Mouse (Mus musculus): ENCODE data around the gene Wnk1. TPM values are rescaled to one million over a fixed set of nuclear protein-coding genes. Genes with fewer than 3 reads are reported as not detected.

Wnk1 gene
- total and polyA plus RNA-seq, 3 experiments, result 49.7 to 801 (median 189) TPM

DNA sequence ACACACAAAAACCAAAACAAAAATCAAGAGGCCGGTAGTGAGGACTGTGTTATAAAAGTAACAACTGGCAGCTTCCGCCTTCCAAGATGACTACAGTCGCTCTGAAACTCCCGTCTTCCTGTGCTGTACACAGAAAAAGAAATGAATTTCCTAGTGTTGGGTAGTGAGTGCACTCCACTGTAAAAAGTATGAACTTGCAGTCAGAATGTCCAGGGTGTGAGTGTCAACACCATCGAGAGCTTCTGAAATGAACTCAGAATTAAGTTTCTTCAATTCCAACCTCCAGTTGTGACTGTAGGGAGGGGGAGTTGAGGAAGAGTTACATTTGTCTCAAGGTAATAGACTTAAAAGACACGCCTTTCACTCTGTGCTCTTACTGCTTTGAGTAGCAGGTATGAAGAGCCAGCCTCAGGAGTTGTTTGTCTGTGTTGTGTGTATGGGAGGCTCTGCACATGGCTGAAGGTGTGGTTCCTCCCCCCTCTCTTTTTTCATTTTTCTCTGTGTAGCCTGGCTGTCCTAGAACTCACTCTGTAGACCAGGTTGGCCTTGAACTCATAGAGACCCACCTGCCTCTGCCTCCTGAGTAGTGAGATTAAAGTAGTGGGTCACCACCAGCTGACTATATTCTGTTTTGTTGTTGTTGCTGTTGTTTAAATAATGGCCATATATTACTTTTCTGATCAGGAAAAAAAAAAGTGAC, 43.9 kb upstream of the Wnk1 start:
- no peak for DNase-seq (ENCODE audit: low spot score)
- Histone ChIP-seq H3K4me1 (ENCODE audit: insufficient read depth, low read depth, low read length) (peaks cover 5% of the 10 kb centered on the region; the same call in 1 of the 2 replicates), H3K9me3 (replicated peaks) (no peaks in the 10 kb centered on the region), H3K36me3 (replicated peaks) (no peaks in the 10 kb centered on the region), H3K27me3 (ENCODE audit: insufficient read depth, low read length) (peaks cover 8% of the 10 kb centered on the region; the same call in 1 of the 2 replicates), H3K4me3 (ENCODE audit: low read depth, low read length) (no peak overlapping the region)
- no peak for ATAC-seq (ENCODE audit: extremely low read depth, insufficient number of reproducible peaks, low FRiP score, poor library complexity, severe bottlenecking)
- TF ChIP-seq POLR2AphosphoS5 (IDR thresholded peaks at IDR 0.05; ENCODE audit: insufficient replicate concordance, low read depth, low read length), result no peak
- no peak for TF ChIP-seq GATA2 (IDR thresholded peaks at IDR 0.05; ENCODE audit: borderline replicate concordance, low read depth, low read length)
- no peak for TF ChIP-seq CTCF (IDR thresholded peaks at IDR 0.05; ENCODE audit: low read depth, low read length)

DNA sequence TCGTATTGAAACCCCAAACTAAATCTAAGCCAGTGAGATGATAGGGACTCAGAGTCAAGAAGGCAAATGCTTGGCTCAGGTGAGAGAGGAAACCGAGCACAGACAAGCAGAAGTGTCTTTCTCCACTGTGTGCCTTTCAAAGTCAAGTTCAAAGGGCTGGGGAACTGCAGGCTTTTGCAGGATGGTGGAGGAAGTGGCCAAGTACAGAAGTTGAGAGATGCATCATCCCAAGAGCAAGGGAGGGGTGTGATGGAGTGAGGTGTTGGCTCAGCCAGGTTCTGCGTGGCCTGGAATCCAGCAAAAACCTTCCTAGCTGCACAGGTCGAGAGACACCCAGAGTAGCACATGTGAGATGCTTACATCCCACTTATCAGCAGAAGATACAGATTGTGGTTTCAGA, 43.0 kb upstream of the Wnk1 start:
- Histone ChIP-seq H3K4me1 (ENCODE audit: insufficient read depth, low read depth, low read length) (peaks cover 8% of the 10 kb centered on the region; the same call in 1 of the 2 replicates), H3K27me3 (ENCODE audit: insufficient read depth, low read length) (peaks cover 8% of the 10 kb centered on the region; the same call in 1 of the 2 replicates), H3K9me3 (replicated peaks) (no peaks in the 10 kb centered on the region), H3K36me3 (replicated peaks) (no peaks in the 10 kb centered on the region), H3K4me3 (ENCODE audit: low read depth, low read length) (no peak overlapping the region)
- no peak for DNase-seq (ENCODE audit: low spot score)
- no peak for ATAC-seq (ENCODE audit: extremely low read depth, insufficient number of reproducible peaks, low FRiP score, poor library complexity, severe bottlenecking)
- no peak for TF ChIP-seq GATA1 (IDR thresholded peaks at IDR 0.05; ENCODE audit: borderline replicate concordance, low read length)
- no peak for TF ChIP-seq TAL1 (conservative IDR thresholded peaks at IDR 0.05; ENCODE audit: low read depth, low read length)
- TF ChIP-seq CTCF (IDR thresholded peaks at IDR 0.05; ENCODE audit: low read depth, low read length), result no peak
- TF ChIP-seq GATA2 (IDR thresholded peaks at IDR 0.05; ENCODE audit: borderline replicate concordance, low read depth, low read length), result no peak
- TF ChIP-seq POLR2AphosphoS5 (IDR thresholded peaks at IDR 0.05; ENCODE audit: insufficient replicate concordance, low read depth, low read length), result no peak

DNA sequence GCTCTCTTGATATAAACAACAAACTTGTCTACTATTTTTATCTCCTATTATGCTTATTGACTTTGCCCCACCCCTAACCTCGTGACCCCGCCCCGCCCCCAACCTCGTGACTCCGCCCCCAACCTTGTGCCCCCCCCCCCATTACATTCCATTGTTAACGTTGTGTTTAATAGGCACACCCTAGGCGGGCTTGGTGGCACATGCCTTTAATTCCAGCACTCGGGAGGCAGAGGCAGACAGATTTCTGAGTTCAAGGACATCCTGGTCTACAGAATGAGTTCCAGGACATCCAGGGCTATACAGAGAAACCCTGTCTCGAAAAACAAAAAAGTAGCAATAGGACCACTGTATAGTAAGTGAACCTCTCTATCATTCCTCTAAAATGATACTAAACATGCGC, 41.1 kb upstream of the Wnk1 start:
- DNase-seq (ENCODE audit: low spot score), result no peak
- no peak overlapping the region for H3K4me3 ChIP-seq (ENCODE audit: low read depth, low read length)
- no peaks in the 10 kb centered on the region for H3K9me3 ChIP-seq (replicated peaks)
- no peak for ATAC-seq (ENCODE audit: extremely low read depth, insufficient number of reproducible peaks, low FRiP score, poor library complexity, severe bottlenecking)
- H3K4me1 ChIP-seq (ENCODE audit: insufficient read depth, low read depth, low read length), result peaks cover 8% of the 10 kb centered on the region; the same call in 1 of the 2 replicates
- no peaks in the 10 kb centered on the region for H3K36me3 ChIP-seq (replicated peaks)
- no peak for TF ChIP-seq TAL1 (conservative IDR thresholded peaks at IDR 0.05; ENCODE audit: low read depth, low read length)
- no peak for TF ChIP-seq GATA2 (IDR thresholded peaks at IDR 0.05; ENCODE audit: borderline replicate concordance, low read depth, low read length)
- no peak for TF ChIP-seq GATA1 (IDR thresholded peaks at IDR 0.05; ENCODE audit: borderline replicate concordance, low read length)
- TF ChIP-seq POLR2AphosphoS5 (IDR thresholded peaks at IDR 0.05; ENCODE audit: insufficient replicate concordance, low read depth, low read length), result no peak
- TF ChIP-seq CTCF (IDR thresholded peaks at IDR 0.05; ENCODE audit: low read depth, low read length), result no peak
- H3K27me3 ChIP-seq (ENCODE audit: insufficient read depth, low read length), result 0 out of 2 replicates have a peak, but pooled peaks cover 3% of the 10 kb centered on the region

DNA sequence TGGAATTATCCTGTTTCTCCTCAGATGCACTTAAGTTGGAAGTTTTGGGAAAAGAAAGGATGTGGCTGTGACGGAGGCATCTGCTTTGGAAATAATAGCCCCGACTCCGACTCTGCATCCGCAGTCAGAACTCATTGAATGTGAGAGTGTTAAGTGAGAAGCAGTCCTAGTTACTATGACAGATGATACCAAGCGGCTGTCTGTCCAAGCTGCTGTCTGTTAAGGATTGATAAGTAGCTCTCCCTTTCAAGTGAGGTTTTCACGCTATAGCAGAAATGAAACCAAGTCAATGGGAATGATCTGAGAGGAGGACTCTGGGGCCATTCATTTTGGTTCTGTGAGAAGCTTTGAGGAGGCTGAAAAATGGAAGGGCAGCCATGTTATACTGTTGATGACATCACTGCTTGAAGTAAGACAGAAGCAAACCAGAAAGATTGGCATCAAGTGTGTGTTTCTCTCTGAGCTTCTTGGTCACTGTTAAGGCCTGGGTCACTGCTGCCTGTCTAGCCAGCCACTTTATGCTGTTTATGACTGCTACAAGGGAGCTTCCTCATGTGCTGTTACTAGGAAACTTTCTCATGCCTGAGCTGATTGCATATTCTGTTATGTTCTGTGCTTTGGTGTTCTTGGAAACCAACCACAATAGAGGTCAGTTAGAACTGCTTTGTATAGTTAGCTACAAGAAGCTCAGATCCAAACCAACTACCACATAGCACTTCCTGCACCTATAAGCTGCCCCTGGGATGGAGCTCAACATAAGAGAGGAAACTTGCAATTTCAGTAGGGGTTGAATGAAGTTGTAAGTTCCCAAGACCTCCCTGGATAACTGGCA, 38.4 kb upstream of the Wnk1 start:
- H3K4me1 ChIP-seq (ENCODE audit: insufficient read depth, low read depth, low read length), result peaks cover 5% of the 10 kb centered on the region; the same call in 1 of the 2 replicates
- no peaks in the 10 kb centered on the region; the same call in 1 of the 2 replicates for H3K27me3 ChIP-seq (ENCODE audit: insufficient read depth, low read length)
- no peaks in the 10 kb centered on the region for H3K36me3 ChIP-seq (replicated peaks)
- no peaks in the 10 kb centered on the region for H3K9me3 ChIP-seq (replicated peaks)
- no peak overlapping the region for H3K4me3 ChIP-seq (ENCODE audit: low read depth, low read length)
- no peak for TF ChIP-seq GATA2 (IDR thresholded peaks at IDR 0.05; ENCODE audit: borderline replicate concordance, low read depth, low read length)
- TF ChIP-seq TAL1 (conservative IDR thresholded peaks at IDR 0.05; ENCODE audit: low read depth, low read length), result no peak
- TF ChIP-seq CTCF (IDR thresholded peaks at IDR 0.05; ENCODE audit: low read depth, low read length), result no peak
- no peak for TF ChIP-seq GATA1 (IDR thresholded peaks at IDR 0.05; ENCODE audit: borderline replicate concordance, low read length)
- TF ChIP-seq POLR2AphosphoS5 (IDR thresholded peaks at IDR 0.05; ENCODE audit: insufficient replicate concordance, low read depth, low read length), result no peak
- no peak for DNase-seq (ENCODE audit: low spot score)
- ATAC-seq (ENCODE audit: extremely low read depth, insufficient number of reproducible peaks, low FRiP score, poor library complexity, severe bottlenecking), result no peak

DNA sequence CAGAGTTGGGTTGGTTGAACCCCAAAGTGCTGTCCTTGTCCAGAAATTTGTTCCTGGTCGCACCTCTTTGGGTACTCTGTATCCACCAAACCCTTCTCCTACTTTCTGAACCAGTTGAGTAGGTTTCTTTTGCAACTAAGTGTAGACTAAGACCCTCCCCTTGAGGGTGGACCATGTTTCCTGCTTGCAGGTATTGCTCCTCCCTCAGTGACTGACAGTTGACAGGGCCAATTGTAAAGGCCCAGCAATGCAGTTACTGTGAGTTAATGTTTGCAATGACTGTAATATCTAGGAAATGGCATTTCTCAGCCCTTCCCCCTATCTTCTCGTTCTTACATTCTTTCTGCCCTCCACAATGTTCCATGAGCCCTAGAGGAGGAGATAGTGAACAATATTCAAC, 34.2 kb upstream of the Wnk1 start:
- no peaks in the 10 kb centered on the region for H3K36me3 ChIP-seq (replicated peaks)
- no peak for TF ChIP-seq CTCF (IDR thresholded peaks at IDR 0.05; ENCODE audit: low read depth, low read length)
- TF ChIP-seq POLR2AphosphoS5 (IDR thresholded peaks at IDR 0.05; ENCODE audit: insufficient replicate concordance, low read depth, low read length), result no peak
- no peak for TF ChIP-seq GATA2 (IDR thresholded peaks at IDR 0.05; ENCODE audit: borderline replicate concordance, low read depth, low read length)
- no peak for TF ChIP-seq GATA1 (IDR thresholded peaks at IDR 0.05; ENCODE audit: borderline replicate concordance, low read length)
- no peak for TF ChIP-seq TAL1 (conservative IDR thresholded peaks at IDR 0.05; ENCODE audit: low read depth, low read length)

DNA sequence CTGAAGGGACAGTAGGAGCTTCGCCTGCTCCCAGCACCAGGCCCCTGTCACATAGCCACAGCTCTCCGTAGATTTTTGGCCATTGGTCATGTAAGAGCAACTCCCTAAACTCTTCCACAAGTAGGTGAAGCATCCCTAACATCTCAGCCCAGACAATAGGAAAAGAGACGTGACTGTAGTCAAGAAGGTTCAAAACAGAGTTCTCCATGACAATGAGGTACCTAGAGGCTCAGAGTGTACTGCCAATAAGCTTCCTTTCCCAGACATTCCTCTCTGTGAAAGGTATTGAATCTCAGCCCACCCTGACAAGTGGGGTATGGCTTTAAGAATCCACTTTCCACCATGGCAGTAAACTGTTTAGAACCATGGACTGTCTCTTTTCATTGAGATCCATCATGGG, 31.1 kb upstream of the Wnk1 start:
- peaks cover 14% of the 10 kb centered on the region for H3K27me3 ChIP-seq (ENCODE audit: insufficient read depth, low read length)
- no peak for DNase-seq (ENCODE audit: low spot score)

More for the DNA sequence above, 34.2 kb upstream of the Wnk1 start:
- DNase-seq (ENCODE audit: low spot score), result no peak
- H3K9me3 ChIP-seq (replicated peaks), result no peaks in the 10 kb centered on the region
- ATAC-seq (ENCODE audit: extremely low read depth, insufficient number of reproducible peaks, low FRiP score, poor library complexity, severe bottlenecking), result no peak
- no peak overlapping the region for H3K4me3 ChIP-seq (ENCODE audit: low read depth, low read length)
- H3K27me3 ChIP-seq (ENCODE audit: insufficient read depth, low read length), result peaks cover 11% of the 10 kb centered on the region
- peaks cover 3% of the 10 kb centered on the region; the same call in 1 of the 2 replicates for H3K4me1 ChIP-seq (ENCODE audit: insufficient read depth, low read depth, low read length)

More for the DNA sequence above, 31.1 kb upstream of the Wnk1 start:
- H3K4me3 ChIP-seq (ENCODE audit: low read depth, low read length), result no peak overlapping the region
- no peaks in the 10 kb centered on the region for H3K9me3 ChIP-seq (replicated peaks)
- H3K36me3 ChIP-seq (replicated peaks), result no peaks in the 10 kb centered on the region
- no peak for TF ChIP-seq GATA2 (IDR thresholded peaks at IDR 0.05; ENCODE audit: borderline replicate concordance, low read depth, low read length)
- TF ChIP-seq POLR2AphosphoS5 (IDR thresholded peaks at IDR 0.05; ENCODE audit: insufficient replicate concordance, low read depth, low read length), result no peak
- no peak for TF ChIP-seq GATA1 (IDR thresholded peaks at IDR 0.05; ENCODE audit: borderline replicate concordance, low read length)
- no peak for TF ChIP-seq TAL1 (conservative IDR thresholded peaks at IDR 0.05; ENCODE audit: low read depth, low read length)
- no peak for TF ChIP-seq CTCF (IDR thresholded peaks at IDR 0.05; ENCODE audit: low read depth, low read length)
- no peaks in the 10 kb centered on the region for H3K4me1 ChIP-seq (ENCODE audit: insufficient read depth, low read depth, low read length)
- no peak for ATAC-seq (ENCODE audit: extremely low read depth, insufficient number of reproducible peaks, low FRiP score, poor library complexity, severe bottlenecking)

All from G1E (cell line).